8 mouse cellular contexts compared by ENCODE assay signal in genomic region chr7:97331726-97332666, GRCm38 (mm10). TPM values are rescaled to one million over a fixed set of nuclear protein-coding genes. Genes with fewer than 3 reads are reported as not detected.
DNase-seq lines count a peak whose midpoint lies in the region; ATAC-seq and TF ChIP-seq lines count a peak whose summit lies in the region.

Usp35 (minus strand) TSS chr7:97332020.
Kctd21 (plus strand) TSS chr7:97332327.

- peak within 1 kb of the TSS; percentile 80 for H3K4me2 ChIP-seq in forebrain, postnatal 0 days (ENCODE audit: low read depth)
- peak within 1 kb of the TSS; percentile 70 for H3K4me2 ChIP-seq in lung, embryonic 15.5 days

- peaks cover 6 to 23% of the 10 kb centered on the region in 2 experiments for H3K4me1 ChIP-seq in MEL (ENCODE audit: control insufficient read depth in 1 of 2, insufficient read depth in 2 of 2, low read length in 2 of 2)
- peaks cover 44% of the 10 kb centered on the region for H3K4me1 ChIP-seq in cerebellum, adult 2 months (ENCODE audit: control insufficient read depth, insufficient read depth, low read length)
- H3K4me1 ChIP-seq in forebrain, postnatal 0 days (ENCODE audit: insufficient read depth): peaks cover 14% of the 10 kb centered on the region
- peaks cover 17% of the 10 kb centered on the region for H3K4me1 ChIP-seq in lung, embryonic 15.5 days

- no peak for TF ChIP-seq CTCF in MEL (IDR thresholded peaks at IDR 0.05 in 2 of 3, conservative IDR thresholded peaks at IDR 0.05 in 1 of 3; ENCODE audit: control insufficient read depth in 1 of 3, insufficient read depth in 1 of 3, low read depth in 2 of 3, low read length in 3 of 3, poor library complexity in 1 of 3, severe bottlenecking in 1 of 3)
- no peak for TF ChIP-seq CTCF in cerebellum, adult 2 months (IDR thresholded peaks at IDR 0.05; ENCODE audit: borderline replicate concordance, insufficient read depth, low read depth, low read length)
- peak; percentile 57 for TF ChIP-seq CTCF in forebrain, postnatal 0 days (IDR thresholded peaks at IDR 0.05; ENCODE audit: low read depth)

- peaks cover 0 to 13% of the 10 kb centered on the region in 2 experiments; a peak in 2 of 4 replicates for H3K36me3 ChIP-seq in MEL (ENCODE audit: control insufficient read depth in 1 of 2, insufficient read depth in 2 of 2, low read length in 2 of 2)
- H3K36me3 ChIP-seq in forebrain, postnatal 0 days (ENCODE audit: insufficient read depth): no peaks in the 10 kb centered on the region
- no peaks in the 10 kb centered on the region for H3K36me3 ChIP-seq in lung, embryonic 15.5 days

- TF ChIP-seq RAD21 in MEL (IDR thresholded peaks at IDR 0.05; ENCODE audit: low read depth, low read length): no peak

- H3K9me3 ChIP-seq in MEL (replicated peaks; ENCODE audit: insufficient read depth, low read length): no peaks in the 10 kb centered on the region
- H3K9me3 ChIP-seq in forebrain, postnatal 0 days (ENCODE audit: low read length): no peaks in the 10 kb centered on the region
- H3K9me3 ChIP-seq in lung, embryonic 15.5 days: no peaks in the 10 kb centered on the region

- no peak for TF ChIP-seq EP300 in MEL (IDR thresholded peaks at IDR 0.05; ENCODE audit: low read depth in 1 of 2, low read length in 2 of 2)

- TF ChIP-seq POLR2A in MEL (IDR thresholded peaks at IDR 0.05; ENCODE audit: control insufficient read depth in 1 of 2, insufficient read depth in 1 of 2, low read depth in 1 of 2, low read length in 2 of 2, poor library complexity in 1 of 2): 0 out of 4 replicates have a peak, but pooled peaks of 1 of the 2 experiments have one; percentile 32
- TF ChIP-seq POLR2A in cerebellum, adult 2 months (IDR thresholded peaks at IDR 0.05; ENCODE audit: borderline replicate concordance, insufficient read depth, low read length): peak; percentile 55; the same call in 1 of the 2 replicates

- H3K27ac ChIP-seq in MEL (ENCODE audit: control insufficient read depth, low read depth, low read length): no peak within 1 kb of the TSS
- peak within 1 kb of the TSS; percentile 82 for H3K27ac ChIP-seq in cerebellum, adult 2 months (ENCODE audit: insufficient read depth, low read length)
- H3K27ac ChIP-seq in forebrain, postnatal 0 days (ENCODE audit: low read depth, low read length): peak within 1 kb of the TSS; percentile 67; the same call in 1 of the 2 replicates
- peak within 1 kb of the TSS; percentile 42; the same call in 1 of the 2 replicates for H3K27ac ChIP-seq in lung, embryonic 15.5 days

- H3K4me3 ChIP-seq in MEL (ENCODE audit: control insufficient read depth in 1 of 2, insufficient read depth in 1 of 2, low read depth in 2 of 2, low read length in 2 of 2): peak within 1 kb of the TSS; percentile 91 to 96
- H3K4me3 ChIP-seq in cerebellum, adult 2 months (replicated peaks; ENCODE audit: insufficient read depth, low read depth, low read length): peak within 1 kb of the TSS; percentile 94
- H3K4me3 ChIP-seq in forebrain, postnatal 0 days (ENCODE audit: low read depth, low read length): peak within 1 kb of the TSS; percentile 91
- H3K4me3 ChIP-seq in lung, embryonic 15.5 days: peak within 1 kb of the TSS; percentile 98

- no peaks in the 10 kb centered on the region for H3K27me3 ChIP-seq in MEL (ENCODE audit: control insufficient read depth in 1 of 2, insufficient read depth in 2 of 2, low read length in 2 of 2)
- H3K27me3 ChIP-seq in cerebellum, adult 2 months (ENCODE audit: control insufficient read depth, insufficient read depth, low read length): no peaks in the 10 kb centered on the region
- H3K27me3 ChIP-seq in forebrain, postnatal 0 days (ENCODE audit: insufficient read depth, low read length): no peaks in the 10 kb centered on the region
- peaks cover 6% of the 10 kb centered on the region; the same call in 1 of the 2 replicates for H3K27me3 ChIP-seq in lung, embryonic 15.5 days

- H3K9ac ChIP-seq in MEL (ENCODE audit: control insufficient read depth, low read depth, low read length, poor library complexity, severe bottlenecking): peak within 1 kb of the TSS; percentile 64
- H3K9ac ChIP-seq in forebrain, postnatal 0 days: peak within 1 kb of the TSS; percentile 76
- peak within 1 kb of the TSS; percentile 72 for H3K9ac ChIP-seq in lung, embryonic 15.5 days

- H3K79me2 ChIP-seq in MEL (ENCODE audit: control insufficient read depth, insufficient read depth, low read length, poor library complexity): no peaks in the 10 kb centered on the region

- under 1% methylated on average over 68 of the region's 68 CpGs for WGBS in cerebellum, adult 2 months
- WGBS in forebrain, postnatal 0 days: 4% methylated on average over 57 of the region's 68 CpGs
- WGBS in lung, embryonic 15.5 days: 1% methylated on average over 68 of the region's 68 CpGs

- ATAC-seq in forebrain, postnatal 0 days: peak; percentile 99
- ATAC-seq in lung, embryonic 15.5 days (ENCODE audit: borderline replicate concordance, extremely low read depth, low FRiP score, low TSS enrichment): peak; percentile 99

- DNase-seq in MEL (ENCODE audit: low read depth, low spot score): peak; percentile 97
- DNase-seq in cerebellum, adult 2 months: peak; percentile 94 to 97
- DNase-seq in forebrain, postnatal 0 days: peak; percentile 97
- DNase-seq in heart, postnatal 4 days: peak; percentile 96
- DNase-seq in layer of hippocampus, adult 8-10 months (ENCODE audit: low spot score in 2 of 2): peak; percentile 92
- DNase-seq in ovary, adult 18-20 months (ENCODE audit: low spot score): peak; percentile 94
- peak; percentile 97 for DNase-seq in thymus, postnatal 0 days (ENCODE audit: low spot score)

TF ChIP-seq in MEL, 35 proteins besides CTCF, POLR2A, EP300 and RAD21:
- TF ChIP-seq SIN3A (IDR thresholded peaks at IDR 0.05; ENCODE audit: low read length) (peak; percentile 97), MAZ (IDR thresholded peaks at IDR 0.05; ENCODE audit: low read depth, low read length) (peak; percentile 77; the same call in 1 of the 2 replicates), CHD1 (IDR thresholded peaks at IDR 0.05; ENCODE audit: low read depth, low read length) (no peak), ELF1 (IDR thresholded peaks at IDR 0.05; ENCODE audit: low read depth, low read length) (peak; percentile 71; the same call in 1 of the 2 replicates), KAT2A (conservative IDR thresholded peaks at IDR 0.05; ENCODE audit: low read depth, low read length) (peak; percentile 75; the same call in 1 of the 2 replicates), MYB (IDR thresholded peaks at IDR 0.05; ENCODE audit: low read depth, low read length) (no peak), TCF12 (IDR thresholded peaks at IDR 0.05; ENCODE audit: low read depth, low read length) (peak; percentile 1; the same call in 1 of the 2 replicates), NELFE (IDR thresholded peaks at IDR 0.05; ENCODE audit: low read depth, low read length) (peak; percentile 2; the same call in 1 of the 2 replicates), JUND (IDR thresholded peaks at IDR 0.05; ENCODE audit: low read depth, low read length) (no peak), BHLHE40 (IDR thresholded peaks at IDR 0.05; ENCODE audit: borderline replicate concordance, low read depth, low read length) (no peak), MAX (IDR thresholded peaks at IDR 0.05; ENCODE audit: low read length) (peak; percentile 45; the same call in 1 of the 2 replicates), ZMIZ1 (IDR thresholded peaks at IDR 0.05; ENCODE audit: low read depth, low read length) (no peak), TBP (IDR thresholded peaks at IDR 0.05; ENCODE audit: low read depth, low read length) (no peak), GATA1 (IDR thresholded peaks at IDR 0.05; ENCODE audit: low read depth, low read length) (no peak), NRF1 (IDR thresholded peaks at IDR 0.05; ENCODE audit: insufficient read depth, low read depth, low read length, poor library complexity, severe bottlenecking) (0 out of 2 replicates have a peak, but pooled peaks have one; percentile 20), HCFC1 (IDR thresholded peaks at IDR 0.05; ENCODE audit: low read depth, low read length) (peak; percentile 95), USF1 (IDR thresholded peaks at IDR 0.05; ENCODE audit: low read depth, low read length) (0 out of 2 replicates have a peak, but pooled peaks have one; percentile 24)

RNA-seq across cellular contexts. Expression of gene Usp35, which starts in this region (rescaled TPM):
- 0.49 and 0.58 TPM in 2 replicates for total RNA-seq in MEL (2012; rRNA removed)
- 1 to 10 TPM in 1 of 2 experiments, not detected in 1; 2.2 TPM for polyA plus RNA-seq in MEL (2012; ENCODE audit: insufficient read depth in 1 of 2, insufficient read length in 2 of 2, low read depth in 1 of 2, low replicate concordance in 2 of 2, missing spikeins in 1 of 2)
- polyA plus RNA-seq in cerebellum, adult 2 months (2012; rRNA removed): 19.1 and 21.7 TPM in 2 replicates
- total RNA-seq in forebrain, postnatal 0 days (2014; rRNA removed): 14.8 and 15.0 TPM in 2 replicates
- 2.6 and 3.8 TPM in 2 replicates for polyA plus RNA-seq in forebrain, postnatal 0 days (2015; fragmentation: Nextera tagmentation; extraction: Ambion mirVana)
- total RNA-seq in heart, postnatal 4 days (2021): 1 to 10 TPM in 1 of 2 experiments, under 1 TPM in 1; 0.60 to 1.5 TPM
- total RNA-seq in layer of hippocampus, adult 8-10 months (2022): 10 to 100 TPM; 17.7 to 24.2 (median 20.8) TPM
- polyA plus RNA-seq in lung, embryonic 15.5 days (2015; fragmentation: Nextera tagmentation; extraction: Ambion mirVana): 1.2 and 1.7 TPM in 2 replicates
- polyA plus RNA-seq in thymus, postnatal 0 days (2015; fragmentation: Nextera tagmentation; extraction: Ambion mirVana): 3.1 and 4.2 TPM in 2 replicates

RNA-seq across cellular contexts. Expression of gene Kctd21, which starts in this region (rescaled TPM):
- total RNA-seq in MEL (2012; rRNA removed): 0.23 and 0.36 TPM in 2 replicates
- 1 to 10 TPM in 1 of 2 experiments, not detected in 1; 1.2 TPM for polyA plus RNA-seq in MEL (2012; ENCODE audit: insufficient read depth in 1 of 2, insufficient read length in 2 of 2, low read depth in 1 of 2, low replicate concordance in 2 of 2, missing spikeins in 1 of 2)
- 18.4 and 18.9 TPM in 2 replicates for polyA plus RNA-seq in cerebellum, adult 2 months (2012; rRNA removed)
- 3.9 and 4.9 TPM in 2 replicates for total RNA-seq in forebrain, postnatal 0 days (2014; rRNA removed)
- polyA plus RNA-seq in forebrain, postnatal 0 days (2015; fragmentation: Nextera tagmentation; extraction: Ambion mirVana): 2.4 and 3.1 TPM in 2 replicates
- 1 to 10 TPM in 1 of 2 experiments, under 1 TPM in 1; 0.92 to 1.1 TPM for total RNA-seq in heart, postnatal 4 days (2021)
- 10 to 100 TPM; 11.1 to 16.0 (median 13.0) TPM for total RNA-seq in layer of hippocampus, adult 8-10 months (2022)
- polyA plus RNA-seq in lung, embryonic 15.5 days (2015; fragmentation: Nextera tagmentation; extraction: Ambion mirVana): 4.8 and 5.1 TPM in 2 replicates
- 1.4 and 1.6 TPM in 2 replicates for polyA plus RNA-seq in thymus, postnatal 0 days (2015; fragmentation: Nextera tagmentation; extraction: Ambion mirVana)
